Mouse (Mus musculus): Measurements from ENCODE around the gene Gm960.

The Gm960 gene

DNA sequence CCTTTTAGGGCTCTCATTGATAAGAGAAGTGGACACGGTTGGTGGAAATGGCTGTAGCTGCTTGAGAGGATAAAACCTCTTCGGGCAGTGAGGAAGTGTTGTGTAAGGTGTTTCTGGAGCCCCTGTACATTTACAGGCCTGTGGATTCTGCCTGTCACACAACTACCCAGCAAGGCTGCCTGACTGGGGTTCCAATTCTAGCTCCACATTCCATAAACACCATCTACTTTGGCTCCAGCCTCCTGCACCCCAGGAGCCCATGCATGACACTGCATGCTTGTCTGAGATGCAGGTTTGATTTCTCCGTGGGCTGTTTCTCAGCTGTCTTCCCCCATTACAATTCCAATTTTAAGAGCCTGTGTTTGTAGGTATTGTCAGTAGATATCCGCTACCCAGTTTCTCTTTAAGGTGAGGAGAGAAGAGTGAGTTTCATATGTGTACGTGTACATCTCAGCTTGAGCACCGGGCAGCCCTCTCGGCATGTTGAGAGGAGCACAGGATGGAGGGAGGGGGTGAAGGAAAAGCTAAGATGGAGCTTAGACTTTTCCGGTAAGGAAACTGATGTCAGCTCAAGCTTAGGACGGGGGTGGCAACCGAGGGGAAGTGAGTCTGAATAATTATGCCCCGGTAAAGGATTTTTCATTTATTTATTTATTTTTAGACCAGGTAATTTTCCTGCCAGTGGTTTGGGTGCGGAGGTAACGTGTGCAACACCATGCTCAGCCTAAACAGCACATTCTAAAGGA lies 14.5 kb upstream of the Gm960 start:
- in situ Hi-C loops (cut with MboI; ENCODE audit: unreplicated experiment in 2 of 2): no loop called here

DNA sequence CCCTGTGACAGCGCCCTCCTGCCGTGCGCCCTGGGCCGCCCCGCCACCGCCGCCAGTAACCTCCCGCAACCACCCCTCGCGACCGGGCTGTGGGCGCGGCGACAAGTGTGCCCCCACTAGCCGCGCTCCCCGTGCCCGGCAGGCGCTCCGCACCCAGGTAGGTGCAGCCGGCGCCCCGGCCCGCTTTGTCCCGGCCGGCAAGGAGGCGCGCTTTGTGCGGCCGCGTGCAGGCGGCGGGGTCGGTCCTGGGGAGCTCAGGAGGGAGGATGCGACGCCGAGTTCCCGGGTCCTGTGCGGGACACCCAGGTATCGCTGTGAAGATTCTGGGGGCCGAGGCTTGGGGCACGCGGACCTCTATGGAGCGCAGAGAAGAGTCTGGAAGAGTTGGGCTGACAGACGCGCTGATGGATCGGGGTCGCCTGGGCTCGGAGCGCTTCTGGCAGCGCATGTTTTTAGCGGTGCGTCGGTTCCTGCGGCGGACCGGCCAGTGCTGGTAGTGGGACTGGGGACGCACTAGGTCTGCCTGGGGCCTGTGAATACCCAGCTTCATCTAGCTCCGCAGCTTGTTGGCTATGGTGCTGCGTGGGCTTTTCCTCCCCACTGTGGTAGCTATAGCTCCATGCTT lies 13.8 kb upstream of the Gm960 start:
- in situ Hi-C loops (cut with MboI; ENCODE audit: unreplicated experiment in 2 of 2): no loop called here

DNA sequence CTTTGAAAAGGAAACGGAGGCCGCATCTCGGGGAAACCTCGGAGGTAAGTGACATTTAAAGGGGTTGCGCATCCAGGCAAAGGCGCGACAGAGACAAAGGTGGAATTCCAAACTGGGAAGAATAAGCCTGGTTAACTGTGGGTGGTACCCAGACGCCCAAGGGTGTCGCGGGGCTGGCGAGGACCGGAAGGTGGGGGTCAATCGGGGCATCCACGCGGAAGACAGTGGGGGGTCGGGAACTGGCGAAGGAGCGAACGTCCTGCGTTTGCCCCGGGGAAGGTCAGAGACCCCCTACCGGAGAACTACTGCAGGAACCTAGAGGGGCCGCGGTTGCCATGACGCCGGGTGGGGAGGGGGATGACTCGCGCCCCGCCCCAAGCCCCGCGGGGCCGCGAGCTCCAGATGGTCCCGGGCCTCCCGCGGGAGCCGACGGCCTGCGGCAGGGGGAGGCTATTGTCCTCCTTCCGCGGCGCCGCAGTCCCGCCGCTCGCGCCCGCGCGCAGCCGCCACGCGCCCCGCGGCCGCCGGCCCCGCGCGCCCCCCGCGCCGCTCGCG lies 13.2 kb upstream of the Gm960 start:
- in situ Hi-C loops (cut with MboI; ENCODE audit: unreplicated experiment in 2 of 2): no loop called here

- in situ Hi-C loops (cut with MboI; ENCODE audit: unreplicated experiment in 2 of 2): no loop called here
Measured at GRCm38 (mm10) chr19:4711098-4711600, 12.7 kb upstream of the Gm960 start, which contains the start of gene Sptbn2. TSS of gene Sptbn2 (plus strand) at chr19:4711167.

DNA sequence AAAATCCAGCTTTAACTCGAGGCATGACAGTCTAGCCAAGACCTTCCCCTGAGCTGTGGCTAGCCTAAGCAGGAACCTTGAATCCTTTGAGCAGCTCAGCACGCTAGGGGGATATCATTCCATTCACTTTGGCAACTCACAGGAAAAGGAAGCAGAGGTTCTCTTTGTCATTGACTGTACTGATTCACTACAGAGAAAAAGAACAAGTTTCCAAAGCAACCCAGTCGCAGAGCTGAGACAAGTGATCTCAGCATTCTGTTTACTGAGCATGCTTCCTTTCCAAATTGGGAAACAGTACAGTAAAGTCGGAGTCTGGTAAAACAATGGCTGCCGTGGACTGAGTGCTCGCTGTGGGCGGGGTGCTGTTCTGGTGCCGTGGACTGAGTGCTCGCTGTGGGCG lies 10.3 kb upstream of the Gm960 start:
- in situ Hi-C loops (cut with MboI; ENCODE audit: unreplicated experiment in 2 of 2): no loop called here

DNA sequence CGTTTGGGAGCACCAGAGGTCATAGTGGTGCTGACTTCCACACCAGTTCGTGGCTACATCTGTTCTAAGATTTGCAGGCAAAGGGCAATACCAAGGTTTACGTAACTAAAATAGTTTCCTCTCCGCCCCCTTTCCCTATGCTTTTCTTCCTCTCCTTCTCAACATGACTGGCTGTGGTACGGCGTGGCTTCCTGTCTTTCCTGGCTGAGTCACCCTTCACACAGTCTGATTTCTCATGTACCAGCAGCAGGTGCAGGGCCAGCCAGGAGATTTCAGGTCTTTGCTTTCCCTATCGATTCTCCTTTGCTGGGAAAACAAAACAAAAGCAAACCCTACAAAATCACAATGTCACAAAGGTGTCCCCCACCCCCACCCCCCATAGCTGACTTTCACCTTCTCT lies 2.8 kb upstream of the Gm960 start:
- in situ Hi-C loops (cut with MboI; ENCODE audit: unreplicated experiment in 2 of 2): no loop called here

GRCm38 (mm10) chr19:4700656-4701055 lies 2.2 kb upstream of the Gm960 start:
- in situ Hi-C loops (cut with MboI; ENCODE audit: unreplicated experiment in 2 of 2): no loop called here

GRCm38 (mm10) chr19:4699821-4700220 lies 1.4 kb upstream of the Gm960 start:
- in situ Hi-C loops (cut with MboI; ENCODE audit: unreplicated experiment in 2 of 2): no loop called here

- in situ Hi-C loops (cut with MboI; ENCODE audit: unreplicated experiment in 2 of 2): no loop called here
Measured at GRCm38 (mm10) chr19:4698856-4699255, 388 bp upstream of the Gm960 start.

- in situ Hi-C loops (cut with MboI; ENCODE audit: unreplicated experiment in 2 of 2): no loop called here
Measured at GRCm38 (mm10) chr19:4697721-4698120, 747 bp downstream of the Gm960 start.

GRCm38 (mm10) chr19:4697121-4697520 lies 1.3 kb downstream of the Gm960 start:
- in situ Hi-C loops (cut with MboI; ENCODE audit: unreplicated experiment in 2 of 2): no loop called here

GRCm38 (mm10) chr19:4694346-4694745 lies 4.1 kb downstream of the Gm960 start:
- in situ Hi-C loops (cut with MboI; ENCODE audit: unreplicated experiment in 2 of 2): no loop called here

- in situ Hi-C loops (cut with MboI; ENCODE audit: unreplicated experiment in 2 of 2): no loop called here
Measured at GRCm38 (mm10) chr19:4672401-4672800, 26.1 kb downstream of the Gm960 start.

- in situ Hi-C loops (cut with MboI; ENCODE audit: unreplicated experiment in 2 of 2): no loop called here
Measured at GRCm38 (mm10) chr19:4670776-4671175, 27.7 kb downstream of the Gm960 start.

DNA sequence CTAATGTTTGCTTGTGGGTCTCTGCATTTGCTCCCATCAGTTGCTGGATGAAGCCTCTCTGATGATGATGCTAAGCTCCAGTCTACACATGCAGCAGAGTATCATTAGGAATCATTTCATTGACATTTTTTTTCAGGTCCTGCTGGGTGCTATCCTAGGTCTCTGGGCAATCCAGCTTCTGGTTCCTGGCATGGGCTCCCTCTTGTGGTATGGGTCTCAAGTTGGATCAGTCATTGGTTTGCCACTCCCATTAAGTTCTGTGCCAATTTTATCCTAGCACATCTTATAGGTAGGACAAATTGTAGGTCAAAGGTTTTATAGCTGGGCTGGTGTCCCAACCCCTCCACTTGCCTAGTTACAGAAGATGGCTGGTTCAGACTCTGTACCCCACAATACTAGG lies 31.7 kb downstream of the Gm960 start:
- in situ Hi-C loops (cut with MboI; ENCODE audit: unreplicated experiment in 2 of 2): no loop called here

DNA sequence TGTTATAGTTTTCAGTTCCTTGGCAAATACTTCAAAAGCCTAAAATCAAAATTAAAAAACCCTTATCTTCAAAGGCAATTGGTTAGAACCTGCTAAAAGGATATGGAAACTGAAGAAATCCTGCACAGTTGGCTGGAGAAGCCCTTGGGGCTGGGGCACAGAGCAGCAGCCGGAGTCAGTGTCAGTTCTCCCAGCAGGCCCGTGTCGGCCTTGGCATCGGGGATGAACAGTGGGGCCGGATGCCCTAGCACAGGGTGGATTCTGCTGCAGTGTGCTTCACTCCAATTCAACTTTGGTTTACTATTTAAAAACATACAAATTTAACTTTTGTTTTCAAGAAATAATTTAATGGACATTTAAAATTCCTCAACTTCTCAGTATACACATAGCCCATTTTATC lies 40.3 kb downstream of the Gm960 start:
- in situ Hi-C loops (cut with MboI; ENCODE audit: unreplicated experiment in 2 of 2): no loop called here

DNA sequence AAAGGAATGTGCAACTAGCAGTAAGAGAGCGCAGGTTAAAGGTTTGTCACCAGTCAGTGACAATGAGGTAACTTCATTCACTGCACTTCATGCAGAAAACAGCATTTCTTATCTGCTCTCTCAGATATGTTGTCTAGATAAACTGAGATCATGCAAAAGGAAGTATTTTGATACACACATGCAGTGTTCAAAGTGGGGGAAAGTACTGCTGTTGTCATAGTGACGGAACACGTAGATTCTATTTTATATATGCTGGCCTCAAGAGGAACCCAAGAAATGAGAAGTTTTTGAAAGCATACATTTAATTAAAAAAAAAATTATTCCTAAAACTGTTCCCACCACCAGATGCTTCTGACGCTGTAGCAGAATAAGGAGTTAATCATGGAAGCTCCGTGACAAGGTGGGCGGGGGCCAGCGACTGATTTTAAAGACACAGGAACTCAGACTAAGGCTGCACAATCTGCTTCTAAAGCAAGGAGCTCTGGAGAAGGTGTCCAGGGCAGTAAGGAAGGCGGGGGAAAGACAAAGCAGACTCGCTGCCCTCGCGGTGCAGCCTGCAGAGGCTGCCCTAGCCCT lies 51.5 kb downstream of the Gm960 start:
- in situ Hi-C loops (cut with MboI; ENCODE audit: unreplicated experiment in 2 of 2): no loop called here

DNA sequence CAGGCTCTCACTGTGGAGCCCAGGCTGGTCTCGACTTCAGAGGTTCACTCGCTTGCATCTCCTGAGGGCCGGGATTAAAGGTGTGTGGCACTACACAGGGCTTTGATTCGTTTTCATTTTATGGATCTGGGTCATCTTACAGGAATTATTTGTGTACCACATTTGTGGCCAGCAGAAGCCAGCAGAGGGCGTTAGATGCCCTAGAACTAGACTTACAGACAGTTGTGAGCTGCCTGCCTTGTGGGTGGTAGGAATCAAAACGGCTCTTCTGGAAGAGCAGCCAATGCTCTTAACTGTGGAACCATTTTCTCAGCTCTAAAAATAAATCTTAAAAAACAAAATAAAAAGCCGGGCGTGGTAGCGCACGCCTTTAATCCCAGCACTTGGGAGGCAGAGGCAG lies 54.2 kb downstream of the Gm960 start:
- in situ Hi-C loops (cut with MboI; ENCODE audit: unreplicated experiment in 2 of 2): no loop called here

GRCm38 (mm10) chr19:4635986-4636385 lies 62.5 kb downstream of the Gm960 start:
- in situ Hi-C loops (cut with MboI; ENCODE audit: unreplicated experiment in 2 of 2): loop anchor here in 1 of 2 experiments (10.0 kb wide), 1 partner anchor 209 kb away; no protein-coding TSS in a partner anchor

DNA sequence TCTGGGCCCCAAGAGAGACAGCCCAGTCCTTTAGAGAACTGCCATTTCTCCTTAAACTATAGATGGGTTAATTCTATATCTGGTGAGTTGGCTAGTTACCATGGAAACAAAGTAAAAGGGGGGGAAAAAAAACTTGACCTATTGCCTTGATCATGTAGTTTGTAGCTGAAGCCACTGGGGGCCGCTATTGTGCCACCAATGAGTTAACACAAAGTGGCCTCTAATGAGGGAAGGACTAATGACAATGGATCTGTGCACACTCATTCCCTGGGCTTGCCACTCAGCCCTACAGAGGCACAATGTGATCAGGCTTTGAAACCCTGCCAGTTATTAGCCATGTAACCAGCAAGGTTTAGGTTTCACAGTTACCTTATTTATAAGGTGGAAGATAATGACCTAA lies 69.6 kb downstream of the Gm960 start:
- in situ Hi-C loops (cut with MboI; ENCODE audit: unreplicated experiment in 2 of 2): loop anchor here (5.0 to 10.0 kb wide), 3 partner anchors 132 to 373 kb away; partner anchors contain the start of gene 2010003K11Rik (in 2 of the 2)
